Mouse (Mus musculus) embryonic facial prominence, embryonic 14.5 days (tissue): ENCODE data around the gene Cbl. TPM values are rescaled to one million over a fixed set of nuclear protein-coding genes. Genes with fewer than 3 reads are reported as not detected.

ENCODE experiments used
- ATAC-seq: fragments of 200-750 bp; cut with Nextera tagmentation; 2 replicates; pipeline ENCODE4 v1.8.0; 2017; ENCODE audit warnings: low read depth, moderate number of reproducible peaks, moderate TSS enrichment
- DNase-seq: peaks from one replicate; pipeline ENCODE4 v3.0.0-alpha.2; 2015; ENCODE audit warnings: low spot score
- H3K27ac ChIP-seq: fragments of 300-500 bp; sonication (generic); replicated peaks from 2 replicates; pipeline ENCODE4 v1.5.1; 2014; ENCODE audit warnings: low read depth, mild to moderate bottlenecking, low read length, moderate library complexity
- H3K27me3 ChIP-seq: fragments of 300-500 bp; sonication (generic); replicated peaks from 2 replicates; pipeline ENCODE4 v1.6.1; 2014; ENCODE audit warnings: low read length; ENCODE audit not compliant: control insufficient read depth, insufficient read depth
- H3K36me3 ChIP-seq: fragments of 300-500 bp; sonication (generic); 2 replicates; pipeline ENCODE4 v1.6.1; 2014; ENCODE audit warnings: low read length, mixed read lengths; ENCODE audit not compliant: control insufficient read depth, insufficient read depth
- H3K4me1 ChIP-seq: fragments of 300-500 bp; sonication (generic); 2 replicates; pipeline ENCODE4 v1.6.1; 2014; ENCODE audit warnings: antibody characterized with exemption, low read length; ENCODE audit not compliant: control insufficient read depth, insufficient read depth
- H3K4me2 ChIP-seq: fragments of 300-500 bp; sonication (generic); 2 replicates; pipeline ENCODE4 v1.6.1; 2014; ENCODE audit warnings: low read depth, mild to moderate bottlenecking, low read length, moderate library complexity, mixed read lengths
- H3K4me3 ChIP-seq: fragments of 300-500 bp; sonication (generic); 2 replicates; pipeline ENCODE4 v1.5.1; 2014; ENCODE audit warnings: low read depth, mild to moderate bottlenecking, low read length
- H3K9ac ChIP-seq: fragments of 300-500 bp; sonication (generic); 2 replicates; pipeline ENCODE4 v1.6.1; 2014; ENCODE audit warnings: low read depth, mild to moderate bottlenecking, low read length, moderate library complexity, mixed read lengths
- H3K9me3 ChIP-seq: fragments of 300-500 bp; sonication (generic); 2 replicates; pipeline ENCODE4 v1.6.1; 2016; ENCODE audit warnings: low read length; ENCODE audit not compliant: control insufficient read depth
- WGBS: fragments of 180-500 bp; shearing (Covaris S2); extraction: QIAGEN DNeasy Blood & Tissue Kit; methylation state at CpG from one replicate; pipeline ENCODE4 v1.1.7; 2014; 5-methylcytosine and 5-hydroxymethylcytosine counted together
- polyA plus RNA-seq: library from polyadenylated mRNA; unstranded; fragments of >200 nt; fragmentation: Nextera tagmentation; extraction: Ambion mirVana; gene quantifications from 2 replicates; pipeline ENCODE4 v1.2.1, GENCODE M21; 2014

Cbl gene
- polyA plus RNA-seq, 1 experiment from 2014 or later: 15.3 TPM

DNA sequence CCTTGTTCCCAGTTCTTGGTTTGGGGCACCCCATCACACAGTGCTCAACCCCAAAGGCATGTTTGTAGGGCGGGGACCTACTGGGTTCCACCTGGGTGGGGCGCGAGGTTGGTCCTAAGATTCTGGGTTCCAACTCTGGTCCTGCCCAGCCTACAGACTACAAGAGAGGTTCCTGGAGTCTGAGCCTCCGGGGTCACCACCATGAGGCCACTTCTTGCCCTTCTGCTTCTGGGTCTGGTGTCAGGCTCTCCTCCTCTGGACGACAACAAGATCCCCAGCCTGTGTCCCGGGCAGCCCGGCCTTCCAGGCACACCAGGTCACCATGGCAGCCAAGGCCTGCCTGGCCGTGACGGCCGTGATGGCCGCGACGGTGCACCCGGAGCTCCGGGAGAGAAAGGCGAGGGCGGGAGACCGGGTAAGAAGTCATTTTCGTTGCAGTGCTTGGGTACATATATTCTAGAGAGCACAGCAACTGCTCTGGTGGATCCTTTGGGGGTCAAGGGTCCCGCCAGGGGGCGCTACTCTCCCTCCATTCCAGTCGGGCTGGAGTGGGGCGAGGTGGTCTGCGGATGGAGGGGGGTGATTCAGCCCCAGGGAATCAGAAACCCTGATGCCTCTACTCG, 126.2 kb downstream of the Cbl start:
- peaks cover 40% of the 10 kb centered on the region for H3K4me1 ChIP-seq
- H3K36me3 ChIP-seq: peaks cover 20% of the 10 kb centered on the region
- DNase-seq: peak; percentile 26
- H3K9ac ChIP-seq: peak overlapping the region; percentile 43
- H3K27me3 ChIP-seq: no peaks in the 10 kb centered on the region
- no peaks in the 10 kb centered on the region for H3K9me3 ChIP-seq
- WGBS: 35% methylated on average over 16 of the region's 25 CpGs
- H3K27ac ChIP-seq: peak overlapping the region; percentile 79
- H3K4me2 ChIP-seq: peak overlapping the region; percentile 51
- H3K4me3 ChIP-seq: peak overlapping the region; percentile 15; the same call in 1 of the 2 replicates
- no peak for ATAC-seq

DNA sequence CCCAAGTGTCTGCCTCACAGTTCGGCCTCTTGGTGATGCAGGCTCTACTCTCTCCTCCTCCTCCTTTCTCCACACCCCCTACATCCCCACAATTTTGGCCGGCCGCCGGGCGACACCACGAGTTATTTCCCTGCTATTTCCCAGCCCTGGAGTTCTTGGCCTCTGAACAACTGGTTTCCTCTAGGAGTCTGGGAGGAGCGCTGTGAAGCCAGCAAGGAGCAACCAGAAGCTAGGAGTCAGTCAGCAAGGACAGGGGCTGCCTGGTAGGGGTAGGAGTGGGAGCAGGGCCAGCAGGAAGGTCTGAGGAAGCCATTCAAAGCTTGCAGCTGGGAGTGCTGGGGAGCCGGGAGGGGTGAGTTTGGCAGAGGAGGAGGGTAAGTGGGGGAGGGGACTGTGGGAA, 126.7 kb downstream of the Cbl start, which contains the start of gene C1qtnf5:
Gene C1qtnf5 (plus strand): TSS at position 136 of the 400 bp plus-strand sequence.
- Histone ChIP-seq H3K36me3 (peaks cover 20% of the 10 kb centered on the region), H3K4me1 (peaks cover 40% of the 10 kb centered on the region), H3K9ac (peak within 1 kb of the TSS; percentile 43), H3K9me3 (no peaks in the 10 kb centered on the region), H3K4me3 (peak within 1 kb of the TSS; percentile 15; the same call in 1 of the 2 replicates), H3K27ac (peak within 1 kb of the TSS; percentile 79), H3K27me3 (no peaks in the 10 kb centered on the region), H3K4me2 (peak within 1 kb of the TSS; percentile 51)
- peak; percentile 92 for DNase-seq
- ATAC-seq: peak; percentile 81
- 12% methylated on average over 8 of the region's 8 CpGs for WGBS

- 72% methylated on average over 4 of the region's 4 CpGs for WGBS
These were observed 127.3 kb downstream of the Cbl start for GRCm38 (mm10) chr9:44106596-44106995.

GRCm38 (mm10) chr9:44106182-44106581, 127.7 kb downstream of the Cbl start:
- no peak overlapping the region for H3K4me3 ChIP-seq
- peaks cover 40% of the 10 kb centered on the region for H3K4me1 ChIP-seq
- DNase-seq: no peak
- H3K27ac ChIP-seq: peak overlapping the region; percentile 79; the same call in 1 of the 2 replicates
- peaks cover 20% of the 10 kb centered on the region for H3K36me3 ChIP-seq
- H3K9me3 ChIP-seq: no peaks in the 10 kb centered on the region
- no peak overlapping the region for H3K4me2 ChIP-seq
- H3K27me3 ChIP-seq: no peaks in the 10 kb centered on the region
- WGBS: 94% methylated on average over 7 of the region's 7 CpGs
- ATAC-seq: no peak
- H3K9ac ChIP-seq: no peak overlapping the region

More at GRCm38 (mm10) chr9:44106596-44106995, 127.3 kb downstream of the Cbl start:
- Histone ChIP-seq H3K27ac (peak overlapping the region; percentile 79; the same call in 1 of the 2 replicates), H3K4me2 (peak overlapping the region; percentile 51), H3K9ac (no peak overlapping the region), H3K27me3 (no peaks in the 10 kb centered on the region), H3K4me3 (no peak overlapping the region), H3K4me1 (peaks cover 40% of the 10 kb centered on the region), H3K9me3 (no peaks in the 10 kb centered on the region), H3K36me3 (peaks cover 20% of the 10 kb centered on the region)
- ATAC-seq (no peak), DNase-seq (no peak)

DNA sequence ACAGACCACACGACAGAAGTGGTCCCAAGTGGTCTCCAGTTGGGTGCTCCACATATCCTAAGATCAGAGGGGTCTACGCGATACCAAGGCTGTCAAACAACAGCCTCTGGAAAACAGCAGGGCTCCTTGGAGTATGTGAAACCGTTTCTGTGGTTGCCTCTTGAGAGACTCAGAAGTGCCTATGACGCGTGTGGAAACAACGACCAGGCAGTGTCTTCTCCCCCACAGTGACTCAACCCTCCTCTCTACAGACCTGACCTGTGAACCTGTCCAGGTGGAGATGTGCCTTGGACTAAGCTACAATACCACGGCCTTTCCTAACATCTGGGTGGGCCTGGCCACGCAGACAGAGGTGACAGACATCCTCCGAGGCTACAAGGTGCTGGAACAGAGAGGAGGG, 128.1 kb downstream of the Cbl start:
- no peaks in the 10 kb centered on the region for H3K27me3 ChIP-seq
- no peak overlapping the region for H3K27ac ChIP-seq
- H3K36me3 ChIP-seq: peaks cover 20% of the 10 kb centered on the region
- H3K4me3 ChIP-seq: no peak overlapping the region
- no peak overlapping the region for H3K4me2 ChIP-seq
- no peak overlapping the region for H3K9ac ChIP-seq
- H3K4me1 ChIP-seq: peaks cover 40% of the 10 kb centered on the region
- no peaks in the 10 kb centered on the region for H3K9me3 ChIP-seq
- DNase-seq: no peak
- no peak for ATAC-seq
- WGBS: 78% methylated on average over 10 of the region's 10 CpGs

DNA sequence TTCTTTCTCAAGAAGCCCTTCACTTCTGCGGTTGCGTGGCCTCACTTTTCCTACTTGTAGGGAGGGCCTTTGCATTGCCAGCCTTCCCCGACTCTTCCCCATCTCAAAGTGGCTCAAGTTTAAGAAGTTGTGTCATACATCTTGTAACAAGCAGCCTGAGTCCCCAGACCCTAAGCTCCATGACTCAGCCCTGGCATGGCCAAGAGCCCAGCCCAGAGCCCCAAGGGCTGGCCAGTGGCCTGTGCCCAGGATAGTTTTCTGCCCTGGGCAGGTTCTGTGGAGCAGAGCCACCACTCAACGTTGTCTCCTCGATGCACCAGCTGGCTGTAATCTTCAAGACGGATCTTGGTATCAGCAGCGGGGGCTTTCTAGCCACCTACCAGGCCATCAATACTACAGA, 129.0 kb downstream of the Cbl start:
- DNase-seq: no peak

GRCm38 (mm10) chr9:44101490-44101889, 132.4 kb downstream of the Cbl start, which contains the start of gene Mfrp:
Gene Mfrp, plus strand, starts transcription at chr9:44101729.
- WGBS: 36% methylated on average over 9 of the region's 9 CpGs
- Histone ChIP-seq H3K9ac (no peak within 1 kb of the TSS), H3K27ac (no peak within 1 kb of the TSS), H3K4me2 (no peak within 1 kb of the TSS), H3K9me3 (no peaks in the 10 kb centered on the region), H3K36me3 (peaks cover 16% of the 10 kb centered on the region), H3K27me3 (no peaks in the 10 kb centered on the region), H3K4me3 (no peak within 1 kb of the TSS), H3K4me1 (no peaks in the 10 kb centered on the region)
- DNase-seq (no peak), ATAC-seq (no peak)

More for the DNA sequence above, 129.0 kb downstream of the Cbl start:
- H3K4me2 ChIP-seq: no peak overlapping the region
- 86% methylated on average over 7 of the region's 7 CpGs for WGBS
- no peak overlapping the region for H3K4me3 ChIP-seq
- peaks cover 20% of the 10 kb centered on the region for H3K36me3 ChIP-seq
- no peak for ATAC-seq
- peaks cover 31% of the 10 kb centered on the region for H3K4me1 ChIP-seq
- no peaks in the 10 kb centered on the region for H3K27me3 ChIP-seq
- H3K9ac ChIP-seq: no peak overlapping the region
- H3K27ac ChIP-seq: no peak overlapping the region
- H3K9me3 ChIP-seq: no peaks in the 10 kb centered on the region

DNA sequence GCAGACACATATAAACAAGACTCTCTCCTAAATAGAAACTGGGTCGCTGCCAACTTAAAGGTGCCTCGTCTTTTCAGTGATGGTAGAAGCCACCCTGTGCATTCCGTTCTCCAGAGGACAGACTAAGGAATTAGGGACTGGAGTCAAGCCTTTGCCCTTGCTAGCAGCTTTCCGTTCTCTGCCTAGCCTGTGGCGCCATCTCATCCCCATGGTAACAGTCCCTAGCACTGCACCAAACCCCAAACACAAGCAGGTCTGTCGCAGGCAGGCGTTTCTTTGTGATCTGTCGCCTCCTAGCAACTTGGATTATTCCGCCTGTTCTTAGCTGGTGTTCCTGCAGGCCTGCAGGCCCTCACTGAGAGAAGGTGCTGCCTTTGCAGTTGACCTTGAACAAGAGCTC, 137.3 kb downstream of the Cbl start:
- DNase-seq (no peak), ATAC-seq (peak; percentile 31; the same call in 1 of the 2 replicates)
- Histone ChIP-seq H3K4me3 (no peak overlapping the region), H3K4me2 (no peak overlapping the region), H3K36me3 (0 out of 2 replicates have a peak, but pooled peaks cover 11% of the 10 kb centered on the region), H3K9me3 (no peaks in the 10 kb centered on the region), H3K4me1 (peaks cover 7% of the 10 kb centered on the region; the same call in 1 of the 2 replicates), H3K27me3 (no peaks in the 10 kb centered on the region), H3K9ac (no peak overlapping the region), H3K27ac (no peak overlapping the region)
- WGBS: 39% methylated on average over 9 of the region's 9 CpGs

DNA sequence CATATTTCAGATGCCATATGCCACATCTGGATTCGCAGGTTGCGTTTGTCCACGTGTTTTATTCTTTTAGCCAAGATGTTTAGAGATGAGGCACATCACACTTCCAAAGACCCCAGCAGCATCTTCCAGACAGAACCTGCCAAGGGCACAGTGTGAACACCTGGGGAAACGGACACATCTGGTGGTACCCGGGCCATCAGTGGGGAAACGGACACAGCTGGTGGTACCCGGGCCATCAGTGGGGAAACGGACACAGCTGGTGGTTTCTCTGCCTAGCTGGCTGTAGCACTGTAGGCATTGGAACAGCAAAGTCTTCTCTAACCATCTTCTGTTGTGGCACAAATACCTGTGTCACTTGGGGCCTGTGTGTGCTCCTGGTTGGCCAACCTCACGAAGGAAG, 138.1 kb downstream of the Cbl start:
- DNase-seq (no peak), ATAC-seq (no peak)
- peaks cover 7% of the 10 kb centered on the region; the same call in 1 of the 2 replicates for H3K4me1 ChIP-seq
- no peak overlapping the region for H3K9ac ChIP-seq
- H3K27me3 ChIP-seq: no peaks in the 10 kb centered on the region
- H3K27ac ChIP-seq: no peak overlapping the region
- H3K4me2 ChIP-seq: no peak overlapping the region
- WGBS: 83% methylated on average over 9 of the region's 9 CpGs
- no peaks in the 10 kb centered on the region for H3K9me3 ChIP-seq
- no peak overlapping the region for H3K4me3 ChIP-seq
- peaks cover 19% of the 10 kb centered on the region; the same call in 1 of the 2 replicates for H3K36me3 ChIP-seq
